Mouse (Mus musculus): Measurements from ENCODE around the gene Hist1h2bk. TPM values are rescaled to one million over a fixed set of nuclear protein-coding genes. Genes with fewer than 3 reads are reported as not detected.

The Hist1h2bk gene
- polyA plus RNA-seq (2014; fragmentation: Illumina TruSeq; extraction: RNeasy Lipid Tissue Mini Kit (QIAGEN cat#74804)): not detected

DNA sequence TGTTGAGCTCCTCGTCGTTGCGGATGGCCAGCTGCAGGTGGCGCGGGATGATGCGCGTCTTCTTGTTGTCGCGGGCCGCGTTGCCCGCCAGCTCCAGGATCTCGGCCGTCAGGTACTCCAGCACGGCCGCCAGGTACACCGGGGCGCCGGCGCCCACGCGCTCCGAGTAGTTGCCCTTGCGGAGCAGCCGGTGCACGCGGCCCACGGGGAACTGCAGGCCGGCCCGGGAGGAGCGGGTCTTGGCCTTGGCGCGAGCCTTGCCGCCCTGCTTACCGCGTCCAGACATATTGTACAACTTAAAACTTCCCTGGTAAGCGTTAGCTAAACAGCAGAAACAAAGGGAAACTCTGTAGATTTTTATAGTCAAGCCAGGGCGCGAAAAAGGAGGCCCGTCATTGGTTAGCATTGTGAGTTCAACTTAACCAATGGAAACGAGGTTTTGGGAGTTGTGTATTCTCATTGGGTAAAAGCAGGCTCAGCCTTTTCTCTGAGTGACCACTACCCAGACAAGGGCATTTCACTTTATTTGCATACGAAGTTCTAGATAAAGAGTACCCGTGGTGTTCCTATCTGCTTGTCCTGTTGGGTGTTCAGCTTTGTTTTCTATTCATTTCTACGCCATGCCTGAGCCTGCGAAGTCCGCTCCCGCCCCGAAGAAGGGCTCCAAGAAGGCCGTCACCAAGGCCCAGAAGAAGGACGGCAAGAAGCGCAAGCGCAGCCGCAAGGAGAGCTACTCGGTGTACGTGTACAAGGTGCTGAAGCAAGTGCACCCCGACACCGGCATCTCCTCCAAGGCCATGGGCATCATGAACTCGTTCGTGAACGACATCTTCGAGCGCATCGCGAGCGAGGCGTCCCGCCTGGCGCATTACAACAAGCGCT is at the start of gene Hist1h2bk, which contains the start of gene Hist1h2ah:
Hist1h2bk (plus strand) TSS at position 604 of the 882 bp plus-strand sequence.
Hist1h2ah (minus strand) TSS at position 302 of the 882 bp plus-strand sequence.

DNA sequence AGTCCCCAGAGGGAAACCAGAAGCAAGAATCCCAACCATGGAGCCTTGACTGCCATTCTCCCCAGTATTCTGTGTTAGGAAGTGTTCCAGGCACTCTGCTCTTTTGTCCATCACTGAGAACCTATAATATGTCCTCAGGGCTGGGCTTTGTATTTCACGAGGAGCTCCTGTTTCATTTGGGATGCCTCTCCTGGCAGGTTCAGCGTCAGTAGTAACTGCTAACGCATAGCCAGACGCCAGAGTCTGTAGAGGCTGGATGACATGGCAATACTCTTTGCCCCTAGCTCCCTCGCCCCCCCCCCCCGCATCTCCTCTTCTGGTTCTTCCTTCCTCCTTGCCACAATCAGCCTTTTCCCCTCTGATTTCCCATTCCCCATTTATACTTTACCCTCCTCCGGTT is 26.0 kb upstream of the Hist1h2bk start, which contains the start of gene Prss16:
Prss16 (minus strand) TSS at position 101 of the 400 bp plus-strand sequence.

GRCm38 (mm10) chr13:22041142-22041536 is 5.5 kb downstream of the Hist1h2bk start, which contains the start of gene Hist1h4i:
Hist1h4i (minus strand) TSS chr13:22041362.

GRCm38 (mm10) chr13:22042568-22043502 is 7.2 kb downstream of the Hist1h2bk start, which contains the start of the genes Hist1h2ag and Hist1h2bj:
Hist1h2ag (minus strand) TSS chr13:22042944.
Hist1h2bj (plus strand) TSS chr13:22043214.

GRCm38 (mm10) chr13:22084140-22084539 is 48.5 kb downstream of the Hist1h2bk start, which contains the start of gene Vmn1r188:
Vmn1r188 (plus strand) TSS chr13:22084440.

Other genes with a start within 250 kb of the Hist1h2bk start
- gene Hist1h2an, start 248.7 kb upstream of the Hist1h2bk start, polyA plus RNA-seq (2014; fragmentation: Illumina TruSeq; extraction: RNeasy Lipid Tissue Mini Kit (QIAGEN cat#74804)): not detected
- gene Hist1h2bp, start 248.4 kb upstream of the Hist1h2bk start, polyA plus RNA-seq (2014; fragmentation: Illumina TruSeq; extraction: RNeasy Lipid Tissue Mini Kit (QIAGEN cat#74804)): not detected
- not detected for gene Hist1h2bq, start 225.7 kb upstream of the Hist1h2bk start, polyA plus RNA-seq (2014; fragmentation: Illumina TruSeq; extraction: RNeasy Lipid Tissue Mini Kit (QIAGEN cat#74804))
- gene Hist1h2ao, start 225.4 kb upstream of the Hist1h2bk start, polyA plus RNA-seq (2014; fragmentation: Illumina TruSeq; extraction: RNeasy Lipid Tissue Mini Kit (QIAGEN cat#74804)): not detected
- gene Hist1h4m, start 224.1 kb upstream of the Hist1h2bk start, polyA plus RNA-seq (2014; fragmentation: Illumina TruSeq; extraction: RNeasy Lipid Tissue Mini Kit (QIAGEN cat#74804)): not detected
- not detected for gene Hist1h4n, start 203.7 kb upstream of the Hist1h2bk start, polyA plus RNA-seq (2014; fragmentation: Illumina TruSeq; extraction: RNeasy Lipid Tissue Mini Kit (QIAGEN cat#74804))
- not detected for gene Hist1h2ap, start 202.4 kb upstream of the Hist1h2bk start, polyA plus RNA-seq (2014; fragmentation: Illumina TruSeq; extraction: RNeasy Lipid Tissue Mini Kit (QIAGEN cat#74804))
- 0.54 TPM for gene Hist1h2br, start 202.1 kb upstream of the Hist1h2bk start, polyA plus RNA-seq (2014; fragmentation: Illumina TruSeq; extraction: RNeasy Lipid Tissue Mini Kit (QIAGEN cat#74804))
- 18.4 TPM for gene Zfp184, start 90.8 kb upstream of the Hist1h2bk start, polyA plus RNA-seq (2014; fragmentation: Illumina TruSeq; extraction: RNeasy Lipid Tissue Mini Kit (QIAGEN cat#74804))
- not detected for gene Pom121l2, start 54.7 kb upstream of the Hist1h2bk start, polyA plus RNA-seq (2014; fragmentation: Illumina TruSeq; extraction: RNeasy Lipid Tissue Mini Kit (QIAGEN cat#74804))
- gene Prss16, start 26.1 kb upstream of the Hist1h2bk start, polyA plus RNA-seq (2014; fragmentation: Illumina TruSeq; extraction: RNeasy Lipid Tissue Mini Kit (QIAGEN cat#74804)): not detected
- not detected for gene Hist1h2ah, start 302 bp upstream of the Hist1h2bk start, polyA plus RNA-seq (2014; fragmentation: Illumina TruSeq; extraction: RNeasy Lipid Tissue Mini Kit (QIAGEN cat#74804))
- gene Hist1h4i, start 5.5 kb downstream of the Hist1h2bk start, polyA plus RNA-seq (2014; fragmentation: Illumina TruSeq; extraction: RNeasy Lipid Tissue Mini Kit (QIAGEN cat#74804)): 1.00 TPM
- not detected for gene Hist1h2ag, start 7.1 kb downstream of the Hist1h2bk start, polyA plus RNA-seq (2014; fragmentation: Illumina TruSeq; extraction: RNeasy Lipid Tissue Mini Kit (QIAGEN cat#74804))
- not detected for gene Hist1h2bj, start 7.3 kb downstream of the Hist1h2bk start, polyA plus RNA-seq (2014; fragmentation: Illumina TruSeq; extraction: RNeasy Lipid Tissue Mini Kit (QIAGEN cat#74804))
- gene Vmn1r188, start 48.6 kb downstream of the Hist1h2bk start, polyA plus RNA-seq (2014; fragmentation: Illumina TruSeq; extraction: RNeasy Lipid Tissue Mini Kit (QIAGEN cat#74804)): not detected
- gene Vmn1r189, start 70.0 kb downstream of the Hist1h2bk start, polyA plus RNA-seq (2014; fragmentation: Illumina TruSeq; extraction: RNeasy Lipid Tissue Mini Kit (QIAGEN cat#74804)): not detected
- not detected for gene Vmn1r191, start 148.1 kb downstream of the Hist1h2bk start, polyA plus RNA-seq (2014; fragmentation: Illumina TruSeq; extraction: RNeasy Lipid Tissue Mini Kit (QIAGEN cat#74804))
- gene Vmn1r192, start 155.3 kb downstream of the Hist1h2bk start, polyA plus RNA-seq (2014; fragmentation: Illumina TruSeq; extraction: RNeasy Lipid Tissue Mini Kit (QIAGEN cat#74804)): not detected
- gene Vmn1r193, start 187.3 kb downstream of the Hist1h2bk start, polyA plus RNA-seq (2014; fragmentation: Illumina TruSeq; extraction: RNeasy Lipid Tissue Mini Kit (QIAGEN cat#74804)): not detected
- gene Vmn1r194, start 208.3 kb downstream of the Hist1h2bk start, polyA plus RNA-seq (2014; fragmentation: Illumina TruSeq; extraction: RNeasy Lipid Tissue Mini Kit (QIAGEN cat#74804)): not detected
- gene Vmn1r195, start 234.7 kb downstream of the Hist1h2bk start, polyA plus RNA-seq (2014; fragmentation: Illumina TruSeq; extraction: RNeasy Lipid Tissue Mini Kit (QIAGEN cat#74804)): not detected

Measured in ovary, adult 10 weeks (tissue).